Mouse (Mus musculus): ENCODE results near the gene Slc39a3. TPM values are rescaled to one million over a fixed set of nuclear protein-coding genes. Genes with fewer than 3 reads are reported as not detected.
"Not testable (repeated sequence)": the region's sequence is repeated elsewhere in the genome, so short reads cannot be mapped to it uniquely, and the experiment has no call there.

Gene Slc39a3
- total RNA-seq, 2 experiments from 2014 or later: 13.6 to 14.8 TPM

DNA sequence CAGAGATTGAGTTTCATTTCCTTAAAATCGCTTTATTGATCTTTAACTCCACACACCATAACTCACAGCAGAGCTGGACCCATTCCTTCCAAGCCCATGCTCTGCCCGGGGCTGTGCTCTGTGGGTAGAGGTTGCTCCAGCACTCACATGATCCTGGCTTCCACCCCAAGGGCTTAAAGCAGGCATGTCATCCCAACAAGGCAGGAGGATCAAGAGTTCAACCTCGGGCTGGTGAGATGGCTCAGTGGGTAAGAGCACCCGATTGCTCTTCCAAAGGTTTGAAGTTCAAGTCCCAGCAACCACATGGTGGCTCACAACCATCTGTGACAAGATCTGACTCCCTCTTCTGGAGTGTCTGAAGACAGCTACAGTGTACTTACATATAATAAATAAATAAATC lies 47.4 kb downstream of the Slc39a3 start:
- DNase-seq; intact Hi-C loops (cut with DNase I): not testable (repeated sequence)

GRCm38 (mm10) chr10:80989446-80989845 lies 47.8 kb downstream of the Slc39a3 start:
- intact Hi-C loops (cut with DNase I): no loop called here

GRCm38 (mm10) chr10:80987709-80988441 lies 49.4 kb downstream of the Slc39a3 start:
- DNase-seq: peak; percentile 92 to 93
- intact Hi-C loops (cut with DNase I): loop anchor here (1.0 kb wide), 1 partner anchor 60 kb away; no protein-coding TSS in a partner anchor

More at GRCm38 (mm10) chr10:80989446-80989845, 47.8 kb downstream of the Slc39a3 start:
- DNase-seq: no peak

- DNase-seq: peak; percentile 67 to 76
- intact Hi-C loops (cut with DNase I): no loop called here
These were observed 50.5 kb downstream of the Slc39a3 start for GRCm38 (mm10) chr10:80986754-80987153.

- no peak for DNase-seq
- intact Hi-C loops (cut with DNase I): no loop called here
These were observed 51.1 kb downstream of the Slc39a3 start for GRCm38 (mm10) chr10:80985970-80986701.

- intact Hi-C loops (cut with DNase I): no loop called here
- DNase-seq: peak; percentile 36 to 43
These were observed 51.8 kb downstream of the Slc39a3 start for GRCm38 (mm10) chr10:80985241-80985969.

DNA sequence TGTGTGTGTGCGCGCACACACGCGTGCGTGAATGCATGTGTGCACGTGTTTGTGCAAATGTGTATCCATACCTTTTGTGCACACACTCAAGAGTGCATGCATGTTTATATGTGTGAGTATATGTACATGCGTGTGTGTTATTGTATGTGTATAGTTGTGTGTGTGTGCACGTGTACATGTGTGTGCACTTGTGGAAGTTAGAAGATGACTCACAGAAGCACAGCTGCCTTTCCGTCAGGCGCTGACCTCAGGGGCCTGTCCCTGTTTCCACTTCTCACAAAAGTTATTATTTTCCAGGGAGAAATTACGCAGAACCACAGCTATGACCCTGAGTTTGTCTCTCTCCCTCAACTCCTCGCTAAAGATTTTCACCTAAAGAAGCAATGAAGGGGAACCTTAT lies 53.0 kb downstream of the Slc39a3 start:
- DNase-seq: no peak
- intact Hi-C loops (cut with DNase I): no loop called here

GRCm38 (mm10) chr10:80982381-80982780 lies 54.8 kb downstream of the Slc39a3 start:
- intact Hi-C loops (cut with DNase I): no loop called here
- DNase-seq: no peak

DNA sequence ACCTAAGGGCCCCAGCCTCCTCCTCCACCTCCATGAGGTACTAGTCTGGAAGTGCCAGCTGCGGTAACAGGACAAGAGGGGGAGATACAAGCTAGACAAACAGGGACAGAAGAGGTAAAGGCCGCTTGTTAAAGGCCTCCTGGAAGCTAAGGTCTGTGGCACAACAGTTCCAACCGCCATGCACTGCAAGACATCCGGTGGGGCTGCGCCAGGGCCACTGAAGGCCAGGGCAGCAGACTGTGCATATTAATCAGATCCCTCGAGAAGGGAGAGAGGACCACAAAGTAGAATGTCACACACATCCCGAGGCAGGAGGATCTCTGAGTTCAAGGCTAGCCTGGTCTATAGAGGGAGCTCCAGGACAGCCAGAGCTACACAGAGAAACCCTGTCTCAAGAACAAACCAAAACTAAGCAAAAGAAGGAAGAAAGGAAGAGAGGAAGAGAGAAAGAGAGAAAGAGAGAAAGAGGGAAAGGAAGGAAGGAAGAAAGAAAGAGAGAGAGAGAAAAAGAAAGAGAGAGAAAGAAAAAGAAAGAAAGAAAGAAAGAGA lies 55.6 kb downstream of the Slc39a3 start:
- DNase-seq: no peak
- intact Hi-C loops (cut with DNase I): no loop called here

Other genes with a start within 250 kb of the Slc39a3 start
- 10 to 100 TPM; 27.0 to 31.6 TPM for gene Sf3a2, start 239.2 kb downstream of the Slc39a3 start, total RNA-seq (2021)
- gene Plekhj1, start 238.8 kb downstream of the Slc39a3 start, total RNA-seq (2021): 10 to 100 TPM; 35.7 to 36.3 TPM
- under 1 TPM; 0.56 to 0.65 TPM for gene Amh, start 232.2 kb downstream of the Slc39a3 start, total RNA-seq (2021)
- not detected for gene Jsrp1, start 223.9 kb downstream of the Slc39a3 start, total RNA-seq (2021)
- gene Oaz1, start 210.8 kb downstream of the Slc39a3 start, total RNA-seq (2021): 100 to 1,000 TPM; 893 to 962 TPM
- 1 to 10 TPM; 4.2 to 5.7 TPM for gene Lingo3, start 193.4 kb downstream of the Slc39a3 start, total RNA-seq (2021)
- 10 to 100 TPM; 21.3 to 28.3 TPM for gene Lsm7, start 182.2 kb downstream of the Slc39a3 start, total RNA-seq (2021)
- gene Sppl2b, start 182.2 kb downstream of the Slc39a3 start, total RNA-seq (2021): 10 to 100 TPM; 26.6 to 28.5 TPM
- not detected for gene Tmprss9, start 165.6 kb downstream of the Slc39a3 start, total RNA-seq (2021)
- 100 to 1,000 TPM; 145 to 161 TPM for gene Timm13, start 136.5 kb downstream of the Slc39a3 start, total RNA-seq (2021)
- gene Lmnb2, start 119.2 kb downstream of the Slc39a3 start, total RNA-seq (2021): 1 to 10 TPM; 5.1 to 7.0 TPM
- 10 to 100 TPM; 13.6 to 17.2 TPM for gene Gadd45b, start 107.4 kb downstream of the Slc39a3 start, total RNA-seq (2021)
- gene Gng7, start 22.5 kb downstream of the Slc39a3 start, total RNA-seq (2021): under 1 TPM; 0.27 to 0.31 TPM
- under 1 TPM in 1 of 2 experiments, not detected in 1; 0.10 TPM for gene Diras1, start 11.8 kb downstream of the Slc39a3 start, total RNA-seq (2021)
- 10 to 100 TPM; 91.5 to 93.3 TPM for gene Sgta, start 22.8 kb upstream of the Slc39a3 start, total RNA-seq (2021)
- 10 to 100 TPM; 10.3 to 10.9 TPM for gene Thop1, start 32.6 kb upstream of the Slc39a3 start, total RNA-seq (2021)
- under 1 TPM; 0.69 to 0.90 TPM for gene Creb3l3, start 61.4 kb upstream of the Slc39a3 start, total RNA-seq (2021)
- 100 to 1,000 TPM; 115 to 122 TPM for gene Map2k2, start 68.5 kb upstream of the Slc39a3 start, total RNA-seq (2021)
- gene Zbtb7a, start 97.8 kb upstream of the Slc39a3 start, total RNA-seq (2021): 10 to 100 TPM; 40.8 to 43.2 TPM
- gene Pias4, start 130.5 kb upstream of the Slc39a3 start, total RNA-seq (2021): 10 to 100 TPM; 15.2 to 18.3 TPM
- gene Eef2, start 139.2 kb upstream of the Slc39a3 start, total RNA-seq (2021): 1,000 to 10,000 TPM; 1,113 to 1,165 TPM
- 10 to 100 TPM; 28.4 to 29.2 TPM for gene Dapk3, start 145.6 kb upstream of the Slc39a3 start, total RNA-seq (2021)
- not detected for gene 4930442H23Rik, start 146.4 kb upstream of the Slc39a3 start, total RNA-seq (2021)
- gene Nmrk2, start 164.6 kb upstream of the Slc39a3 start, total RNA-seq (2021): 1 to 10 TPM; 3.6 to 9.8 TPM
- under 1 TPM; 0.12 TPM for gene Atcay, start 193.4 kb upstream of the Slc39a3 start, total RNA-seq (2021)
- gene Zfr2, start 195.7 kb upstream of the Slc39a3 start, total RNA-seq (2021): 1 to 10 TPM; 2.7 to 3.4 TPM
- gene Matk, start 215.5 kb upstream of the Slc39a3 start, total RNA-seq (2021): under 1 TPM; 0.26 to 0.51 TPM
- gene Mrpl54, start 229.5 kb upstream of the Slc39a3 start, total RNA-seq (2021): 10 to 100 TPM; 83.0 to 96.2 TPM
- gene Apba3, start 229.5 kb upstream of the Slc39a3 start, total RNA-seq (2021): 10 to 100 TPM; 85.5 to 97.2 TPM